Mouse (Mus musculus) kidney, postnatal 10 days (tissue): Measurements from ENCODE around the gene Ccnd3.

ENCODE experiments used
- DNase-seq: peaks from one replicate; pipeline ENCODE4 v3.0.0; 2021; ENCODE audit warnings: mixed read lengths

Ccnd3 gene

DNA sequence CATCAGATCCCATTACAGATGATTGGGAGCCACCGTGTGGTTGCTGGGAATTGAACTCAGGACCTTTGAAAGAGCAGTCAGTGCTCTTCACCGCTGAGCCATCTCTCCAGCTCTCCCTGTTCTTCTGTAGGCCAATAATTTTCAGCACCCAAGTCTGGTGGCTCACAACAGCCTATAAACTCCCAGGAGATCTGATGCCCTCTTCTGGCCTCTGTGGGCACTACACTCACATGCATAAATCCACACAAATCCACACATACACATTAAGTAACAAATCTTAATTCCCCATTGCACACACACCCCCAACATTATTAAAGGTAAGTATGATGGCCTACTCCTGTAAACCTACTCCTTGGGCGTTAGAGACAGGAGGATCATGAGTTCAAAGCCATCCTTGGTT is 11.4 kb downstream of the Ccnd3 start:
- DNase-seq, result no peak

DNA sequence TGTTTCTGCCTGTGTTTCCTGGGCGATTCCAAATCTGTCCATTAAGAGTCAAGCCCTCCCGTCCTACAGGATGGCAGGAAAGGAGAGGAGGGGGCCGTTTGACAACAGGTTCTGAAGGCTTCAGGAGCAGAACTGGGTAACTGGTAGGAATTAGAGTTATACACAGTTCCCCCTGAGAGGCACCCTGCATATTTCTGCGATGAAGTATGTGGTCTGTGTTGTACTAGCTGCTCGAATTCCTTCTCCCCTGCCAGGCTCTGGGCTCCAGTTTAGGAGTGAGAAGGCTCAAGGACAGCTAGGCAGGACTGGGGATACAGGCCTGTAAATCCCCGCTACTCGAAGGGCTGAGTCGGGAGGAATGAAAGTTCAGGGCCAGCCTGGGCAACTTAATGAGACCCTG is 13.4 kb downstream of the Ccnd3 start:
- DNase-seq, result peak; percentile 53

DNA sequence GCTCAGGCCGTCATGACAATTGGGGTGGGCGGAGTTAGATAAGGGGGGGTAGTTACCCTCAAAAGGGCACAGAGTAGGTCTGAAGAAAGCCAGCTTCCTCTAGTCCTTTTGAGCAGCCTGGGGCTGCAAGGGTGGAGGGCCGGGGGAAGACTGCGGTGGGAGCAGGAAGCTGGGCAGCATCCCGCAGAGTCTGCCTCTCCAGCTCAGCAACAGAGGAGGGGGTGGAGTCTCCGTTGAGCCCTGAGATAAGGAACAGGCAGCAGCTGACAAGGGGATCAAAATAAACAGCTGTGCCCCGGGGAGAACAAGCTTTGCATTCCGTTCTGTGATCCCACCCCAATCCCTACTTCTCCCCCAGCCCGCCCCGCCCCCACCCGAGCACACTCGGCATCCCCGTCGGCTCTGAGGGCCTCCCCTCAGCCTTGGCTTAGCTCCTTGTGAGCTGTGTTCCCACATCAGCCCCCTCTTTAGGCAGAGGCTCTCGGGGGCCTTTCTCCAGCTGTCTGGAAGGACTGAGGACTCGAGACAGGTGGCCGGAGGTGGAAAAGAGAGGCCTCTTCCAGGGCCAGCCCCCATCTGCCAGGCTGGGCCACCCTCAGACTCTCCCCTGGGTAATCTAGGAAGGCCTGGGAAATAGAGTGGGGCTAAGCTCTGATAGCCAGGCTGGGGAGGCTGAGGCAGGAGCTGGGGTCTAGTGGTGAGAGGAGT is 16.9 kb downstream of the Ccnd3 start:
- peak; percentile 83 for DNase-seq

DNA sequence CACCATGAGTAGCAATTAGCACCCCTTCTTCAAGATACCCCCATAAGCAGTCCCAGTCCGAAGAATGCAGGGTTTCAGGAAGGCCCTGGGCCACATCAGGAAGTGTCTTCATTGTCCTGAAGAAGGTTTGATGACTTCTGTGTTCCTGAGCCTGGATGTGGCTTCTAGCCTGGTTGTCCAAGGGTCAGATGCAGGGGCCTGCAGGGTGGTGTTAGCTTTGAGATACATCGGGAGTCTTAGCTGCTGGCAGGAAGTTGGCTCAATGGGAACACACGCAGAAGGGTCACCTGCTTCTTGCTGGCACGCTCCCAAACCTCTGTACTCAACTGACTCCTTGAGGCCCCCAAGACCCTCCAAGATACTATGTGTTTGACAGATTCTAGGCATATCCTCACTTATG is 17.7 kb downstream of the Ccnd3 start:
- DNase-seq, result peak; percentile 55

DNA sequence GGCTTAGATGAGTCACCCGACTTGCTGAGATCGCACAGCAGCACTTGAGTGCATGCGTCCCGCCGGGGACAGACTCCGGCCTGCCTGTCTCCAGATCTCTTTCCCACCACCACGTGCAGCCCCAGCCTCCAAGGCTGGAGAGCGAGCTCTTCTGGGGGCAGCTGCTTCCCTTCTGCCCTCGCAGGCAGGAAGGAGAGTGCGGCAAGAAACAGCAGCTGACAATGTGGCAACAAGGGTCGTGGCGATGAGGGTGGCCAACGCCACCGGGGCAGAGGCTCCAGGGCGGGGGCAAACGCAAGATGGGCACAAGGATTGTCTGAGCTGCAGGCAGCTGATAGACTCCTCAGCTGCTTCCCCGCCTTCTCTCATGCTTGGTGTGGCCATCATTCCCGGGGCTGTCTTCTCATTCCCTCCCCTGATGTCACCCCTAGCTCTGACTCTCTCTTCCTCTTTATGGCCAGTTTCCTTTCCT is 18.4 kb downstream of the Ccnd3 start:
- DNase-seq, result peak; percentile 72

DNA sequence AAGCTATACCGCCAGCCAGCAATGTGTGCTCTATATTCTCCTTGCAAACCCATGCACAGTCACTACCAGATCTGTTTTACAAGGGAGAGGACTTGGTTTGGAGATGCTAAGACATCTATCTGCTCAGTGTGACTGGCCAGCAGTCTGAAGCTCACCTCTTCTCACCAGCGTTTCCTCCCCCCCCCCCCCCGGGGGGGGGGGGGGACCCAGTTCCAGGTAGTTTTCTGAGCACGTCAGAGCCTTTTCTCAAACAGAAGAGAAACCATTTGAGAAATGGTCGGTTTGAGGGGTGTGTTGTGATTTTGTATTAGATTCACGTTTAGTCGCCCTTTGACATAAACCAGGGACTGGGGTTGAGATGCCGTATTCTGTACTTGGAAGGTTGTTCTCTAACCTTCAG is 19.2 kb downstream of the Ccnd3 start:
- DNase-seq, result no peak

DNA sequence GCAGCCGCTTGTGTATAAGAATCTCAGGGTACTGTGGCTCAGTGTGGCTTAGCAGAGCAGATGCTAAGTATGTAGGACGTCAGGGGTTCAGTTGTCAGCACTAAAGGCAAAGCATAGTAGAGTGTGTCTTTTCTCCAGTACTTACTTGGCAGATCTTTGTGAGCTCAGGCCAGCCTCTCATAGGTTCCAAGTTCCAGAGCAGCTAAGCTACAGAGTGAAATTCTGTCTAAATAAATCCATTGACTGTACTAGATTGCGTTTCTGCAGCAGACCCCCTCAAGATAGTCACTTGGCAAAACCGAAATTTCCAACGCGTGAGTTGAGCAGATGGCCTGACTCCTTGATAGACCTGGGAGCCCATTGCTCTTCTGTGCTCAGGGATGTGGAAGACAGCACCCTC is 20.1 kb downstream of the Ccnd3 start:
- DNase-seq, result no peak

DNA sequence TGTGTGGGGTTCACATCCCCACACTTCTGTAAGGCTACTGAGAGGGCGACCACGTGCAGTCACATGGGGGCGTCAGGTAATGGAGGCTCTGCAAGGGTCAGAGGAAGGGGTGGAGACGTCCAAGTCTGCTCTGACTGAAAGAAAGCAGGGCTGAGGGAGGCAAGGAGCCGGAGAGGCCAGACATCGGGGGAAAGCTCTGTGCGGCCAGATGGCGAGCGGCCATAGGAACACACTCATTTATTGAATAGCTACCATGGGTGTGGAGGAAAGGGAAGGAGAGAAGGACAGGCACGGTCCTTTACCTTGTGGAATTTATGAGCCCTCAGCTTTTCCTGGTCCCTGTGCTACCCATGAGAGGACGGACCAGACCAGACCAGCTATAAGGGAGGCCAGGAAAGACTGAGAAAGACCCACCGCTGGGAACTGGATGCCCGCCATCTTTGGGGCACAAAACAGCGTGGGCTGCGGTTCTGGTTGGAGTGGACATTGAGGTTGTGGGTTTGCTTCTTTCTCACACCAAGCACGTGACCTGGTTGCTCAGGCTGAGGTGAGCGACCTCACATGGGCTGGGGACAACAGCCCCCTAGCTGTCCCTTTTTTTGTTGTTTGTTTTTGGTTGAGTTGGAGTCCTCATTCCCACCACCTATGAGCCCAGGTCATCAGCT is 22.1 kb downstream of the Ccnd3 start:
- DNase-seq, result no peak

DNA sequence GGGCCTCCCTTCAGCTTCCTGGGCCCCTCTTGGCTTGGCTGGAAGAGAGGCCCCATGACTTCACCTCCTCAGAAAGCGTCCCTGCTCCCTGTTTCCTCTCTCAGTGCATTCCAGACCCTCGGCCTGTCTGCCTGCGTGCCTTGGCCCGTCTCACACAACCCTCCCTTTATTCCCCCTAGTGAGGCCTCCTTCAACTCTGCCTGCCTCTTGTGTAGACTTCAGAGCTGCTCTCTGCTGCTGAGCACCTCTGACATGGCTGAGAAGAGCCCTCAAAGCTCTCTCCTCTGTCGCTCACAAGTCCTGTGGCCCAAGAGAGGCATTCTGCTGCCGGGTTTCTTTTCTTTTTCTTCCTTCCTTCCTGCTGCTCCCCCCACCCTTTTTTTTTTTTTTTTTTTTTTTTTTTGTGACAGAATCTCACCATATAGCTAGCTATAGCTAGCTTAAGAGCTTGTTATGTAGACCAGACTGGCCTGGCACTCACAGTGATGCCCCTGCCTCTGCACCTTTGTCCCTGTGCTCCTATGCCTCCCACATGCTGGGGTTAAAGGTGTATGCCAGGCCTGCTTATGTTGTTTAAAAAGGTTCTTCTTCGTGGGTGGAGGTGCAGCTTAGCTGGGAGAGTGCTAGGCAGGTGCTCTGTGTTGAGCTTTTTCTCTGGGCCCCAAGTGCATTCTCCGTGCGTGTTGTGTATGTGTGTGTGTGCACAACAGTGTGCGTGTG is 22.9 kb downstream of the Ccnd3 start:
- peak; percentile 50 for DNase-seq

DNA sequence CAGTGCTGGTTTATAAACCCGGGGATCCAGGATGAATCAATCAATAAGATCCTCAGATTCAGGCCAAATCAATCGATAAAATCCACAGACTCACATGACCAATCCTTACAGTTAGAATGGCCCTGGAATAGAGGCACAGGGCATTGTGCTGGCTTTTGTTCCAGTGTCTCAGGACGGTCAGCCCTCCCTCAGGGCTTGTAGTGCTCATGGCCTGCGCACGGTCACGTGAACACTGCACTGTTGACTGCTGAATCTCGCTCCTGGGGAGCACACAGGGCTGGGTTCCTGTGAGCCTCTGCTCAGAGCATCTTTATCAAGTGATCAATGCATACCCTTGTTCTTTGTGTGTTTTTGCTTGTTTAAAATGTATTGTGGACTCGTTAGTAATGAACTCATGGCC is 24.1 kb downstream of the Ccnd3 start:
- DNase-seq, result no peak

DNA sequence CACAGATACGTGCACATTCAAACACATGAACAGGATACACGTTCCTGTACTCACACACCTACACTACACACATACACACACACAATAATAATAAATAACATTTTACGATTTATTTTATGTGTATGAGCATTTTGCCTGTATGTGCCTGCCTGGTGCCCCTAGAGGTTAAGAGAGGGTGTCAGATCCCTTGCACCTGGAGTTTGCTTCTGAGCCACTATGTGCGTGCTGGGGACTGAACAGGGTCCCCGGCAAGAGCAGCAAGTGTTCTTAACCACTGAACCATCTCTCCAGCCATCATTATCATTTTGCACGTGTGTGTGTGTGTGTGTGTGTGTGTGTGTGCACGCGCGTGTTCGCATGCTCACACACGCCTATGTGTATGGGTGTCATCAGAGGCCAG is 24.7 kb downstream of the Ccnd3 start:
- DNase-seq, result no peak

DNA sequence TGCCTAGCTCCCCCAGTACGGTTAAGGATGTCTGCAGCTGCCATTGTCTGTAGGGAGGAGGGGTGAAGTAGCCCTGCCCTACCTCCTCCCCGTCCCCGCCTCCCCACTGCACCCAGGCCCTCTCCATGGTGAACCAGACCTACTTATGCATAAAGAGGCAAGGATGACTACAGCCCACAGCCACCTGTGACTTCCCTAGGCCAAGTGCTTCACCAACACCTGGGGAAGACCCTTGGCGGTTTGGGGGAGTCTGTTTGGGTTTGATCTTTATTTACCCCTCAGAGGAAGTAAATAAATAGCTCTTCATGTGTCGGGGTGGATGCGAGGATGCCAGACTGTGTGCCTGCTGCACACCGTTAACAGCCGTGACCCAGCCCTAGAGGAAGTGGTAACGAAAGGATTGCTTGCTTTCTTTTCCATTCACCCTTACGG is 26.6 kb downstream of the Ccnd3 start:
- DNase-seq, result no peak

DNA sequence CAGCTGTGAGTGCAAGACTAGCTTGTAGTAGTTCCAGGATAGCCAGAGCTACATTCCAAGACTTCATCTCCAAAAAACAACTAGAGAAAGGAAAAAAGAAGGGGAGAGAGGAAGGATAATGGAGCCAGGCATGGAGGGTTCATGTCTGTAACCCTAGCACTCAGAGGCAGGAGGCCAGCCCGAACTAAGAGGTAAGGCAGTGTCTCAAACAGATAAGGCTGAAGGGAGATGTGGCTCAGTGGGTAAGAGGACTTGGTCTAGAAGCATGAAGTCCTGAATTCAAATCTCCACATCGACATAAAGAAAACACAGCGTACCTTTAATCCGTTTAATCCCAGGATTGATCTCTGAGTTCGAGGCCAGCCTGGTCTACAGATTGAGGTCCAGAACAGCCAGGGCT is 27.5 kb downstream of the Ccnd3 start:
- DNase-seq, result no peak

DNA sequence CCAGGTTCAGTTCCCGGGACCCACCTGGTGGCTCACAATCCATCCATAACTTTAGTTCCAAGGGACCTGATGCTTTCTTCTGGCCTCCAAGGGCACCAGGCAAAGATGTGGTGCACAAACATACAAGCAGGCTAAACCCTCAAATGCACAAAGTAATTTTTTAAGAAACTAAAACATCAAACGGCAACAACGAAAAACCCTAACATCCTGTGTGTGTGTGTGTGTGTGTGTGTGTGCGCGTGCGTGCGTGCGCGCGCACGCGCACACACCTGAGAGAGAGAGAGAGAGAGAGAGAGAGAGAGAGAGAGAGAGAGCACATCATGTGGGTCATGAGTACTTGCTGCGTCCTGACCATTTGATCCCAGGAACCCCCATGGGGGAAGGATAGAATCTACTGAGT is 28.8 kb downstream of the Ccnd3 start:
- no peak for DNase-seq

DNA sequence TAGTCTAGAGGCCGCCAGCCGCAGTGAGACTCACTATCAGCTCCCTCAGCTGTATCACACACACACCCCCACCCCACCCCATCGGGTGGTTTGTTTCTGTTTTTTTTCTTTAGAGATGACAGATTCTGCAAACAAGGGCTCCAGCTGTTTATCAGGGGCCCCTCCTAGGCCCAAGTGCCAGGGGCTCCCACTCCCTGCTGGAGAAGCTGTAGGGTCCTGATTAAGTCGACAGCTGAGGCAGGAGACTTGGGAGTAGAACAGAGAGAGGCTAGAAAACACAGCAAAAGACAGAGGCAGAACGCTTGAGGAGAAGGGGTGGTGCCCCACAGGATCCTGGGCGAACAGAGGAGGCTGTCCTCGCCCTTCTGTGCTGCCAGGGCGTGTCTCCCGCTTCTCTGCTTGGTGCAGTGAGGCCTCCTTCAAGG is 31.0 kb downstream of the Ccnd3 start:
- no peak for DNase-seq

DNA sequence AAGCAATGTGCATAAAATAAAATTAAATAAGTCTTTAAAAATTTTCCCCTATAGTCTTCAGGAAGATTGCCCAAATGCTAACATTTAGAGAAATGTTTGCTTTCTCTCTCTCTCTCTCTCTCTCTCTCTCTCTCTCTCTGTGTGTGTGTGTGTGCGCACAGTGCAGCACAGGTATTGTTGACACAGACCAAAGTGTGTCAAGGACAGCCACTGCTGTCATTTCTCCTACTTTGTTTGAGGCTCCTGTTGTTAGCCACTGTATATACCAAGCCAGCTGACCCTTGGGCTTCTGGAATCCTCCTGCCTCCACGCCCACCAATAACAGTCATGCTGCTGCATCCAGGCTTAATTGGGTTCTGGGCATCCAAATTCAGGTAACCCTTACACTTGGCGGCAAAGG is 33.2 kb downstream of the Ccnd3 start:
- no peak for DNase-seq

DNA sequence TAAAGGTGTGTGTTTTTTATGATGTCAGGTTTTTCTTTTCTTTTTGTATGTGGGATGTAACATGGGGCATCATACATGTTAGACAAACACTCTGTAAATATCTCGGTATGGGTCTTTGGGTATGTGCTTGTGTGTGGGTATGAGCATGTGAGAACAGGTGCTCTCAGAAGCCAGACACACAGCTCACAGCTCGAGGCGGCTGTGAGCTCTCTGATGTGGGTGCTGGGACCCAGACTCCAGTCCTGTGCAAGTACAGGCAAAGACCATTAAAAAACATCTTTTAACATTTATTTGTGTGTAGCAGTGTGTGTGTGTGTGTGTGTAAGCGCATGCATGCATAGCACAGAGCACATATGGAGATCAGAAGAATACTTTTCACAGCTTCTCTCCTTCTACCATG is 34.3 kb downstream of the Ccnd3 start:
- DNase-seq, result no peak

DNA sequence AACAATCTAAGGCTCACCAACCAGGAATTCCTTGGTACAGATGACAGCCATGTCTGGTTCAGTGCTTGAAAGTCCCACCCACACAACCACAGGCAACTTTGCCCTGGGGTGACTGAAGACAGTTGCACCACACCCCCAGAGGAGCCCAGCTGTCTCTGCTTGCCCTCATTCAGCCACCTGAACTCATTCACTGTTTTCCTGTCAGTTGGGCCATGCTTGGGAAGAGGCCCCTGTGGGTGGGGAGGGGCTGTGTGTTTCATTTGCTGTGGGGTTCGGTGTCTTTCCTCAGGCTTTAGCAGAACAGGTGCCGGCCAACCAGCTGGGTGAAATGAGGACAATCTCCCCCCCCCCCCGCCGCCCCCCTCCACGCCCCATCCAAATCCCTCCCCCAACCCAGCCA is 37.2 kb downstream of the Ccnd3 start:
- DNase-seq, result no peak

DNA sequence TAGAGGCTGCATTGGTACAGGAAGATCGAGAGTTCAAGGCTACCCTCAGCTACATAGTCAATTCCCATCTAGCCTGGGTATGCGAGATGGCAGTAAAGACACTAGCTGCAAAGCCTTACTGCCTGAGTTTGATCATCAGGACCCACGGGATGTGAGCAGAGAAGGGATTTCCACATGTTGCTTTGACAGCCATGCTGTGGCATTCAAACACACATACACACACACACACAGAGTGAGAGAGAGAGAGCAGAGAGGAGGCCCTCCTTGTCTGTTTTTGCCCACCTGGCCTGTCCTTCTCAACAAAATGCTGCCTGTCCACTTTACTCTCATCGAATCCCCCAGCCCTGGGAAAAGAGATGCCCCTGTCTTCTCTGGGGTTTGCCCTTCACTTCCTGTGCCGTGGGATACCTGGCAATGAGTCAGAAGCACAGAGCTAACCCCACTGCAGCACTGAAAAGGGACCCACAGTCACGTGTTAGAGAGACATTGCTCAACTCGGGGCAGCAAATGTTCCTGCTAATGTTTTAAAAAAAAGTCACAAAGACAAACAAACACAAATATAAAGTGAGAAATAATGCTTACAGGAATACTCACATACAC is 38.3 kb downstream of the Ccnd3 start:
- DNase-seq, result no peak

DNA sequence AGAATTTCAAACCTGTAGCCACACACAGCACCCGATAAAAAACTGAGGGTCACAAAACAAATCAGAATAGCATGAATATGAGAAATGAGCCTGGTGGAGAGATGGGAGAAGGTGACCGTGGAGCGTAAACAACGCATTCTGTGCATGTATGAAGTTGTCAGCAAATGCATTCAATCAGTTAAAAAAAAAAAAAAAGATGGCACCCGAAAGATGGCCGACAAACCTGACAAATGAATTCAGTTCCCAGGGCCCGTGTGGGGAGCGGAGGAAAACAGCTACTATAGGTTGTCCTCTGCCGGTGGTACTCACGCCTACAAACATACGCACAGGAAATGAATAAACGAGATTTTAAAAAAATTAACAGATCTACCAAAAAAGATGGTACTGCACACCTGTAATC is 40.3 kb downstream of the Ccnd3 start:
- no peak for DNase-seq

DNA sequence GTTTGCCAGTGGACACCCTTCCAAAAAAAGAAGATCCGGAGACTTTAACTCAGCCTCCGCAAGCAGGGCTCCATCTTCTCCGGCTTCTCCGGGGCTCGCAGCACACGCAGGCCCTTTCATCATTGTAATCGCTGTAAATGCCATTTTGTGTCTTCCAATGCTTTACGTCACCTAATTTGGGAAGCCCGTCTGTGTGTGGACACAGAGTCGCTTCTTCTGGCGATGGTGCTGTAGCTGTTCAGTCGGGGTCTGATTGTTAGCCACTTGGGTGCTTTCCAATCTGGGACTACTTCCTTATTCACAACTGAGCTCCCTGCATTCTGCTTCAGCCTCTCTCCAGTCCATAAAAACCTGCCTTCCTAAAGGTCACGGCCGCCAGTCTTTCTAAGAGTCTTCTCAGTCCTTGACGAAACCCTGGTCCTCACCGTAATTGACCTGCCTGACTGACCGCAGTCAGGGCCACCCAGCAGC is 41.0 kb downstream of the Ccnd3 start:
- peak; percentile 20 for DNase-seq

DNA sequence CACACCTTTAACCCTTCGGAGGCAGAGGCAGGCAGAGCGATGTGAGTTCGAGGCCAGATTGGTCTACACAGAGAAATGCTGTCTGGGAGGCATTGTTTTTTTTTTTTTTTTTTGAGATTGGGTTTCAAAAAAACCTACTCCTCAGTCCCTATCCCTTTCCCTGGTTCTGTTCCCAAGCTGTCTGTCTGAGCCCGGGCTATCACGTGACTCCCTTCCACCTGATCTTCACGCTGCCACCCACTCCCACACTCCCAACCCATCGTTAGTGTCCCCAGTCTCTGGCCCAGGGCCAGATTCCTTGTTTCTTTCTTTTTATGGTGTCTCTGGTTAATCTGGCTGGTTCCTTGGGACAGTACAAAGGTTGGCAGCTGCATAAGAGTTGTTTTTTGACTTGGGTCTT is 46.2 kb downstream of the Ccnd3 start:
- peak; percentile 24 for DNase-seq

DNA sequence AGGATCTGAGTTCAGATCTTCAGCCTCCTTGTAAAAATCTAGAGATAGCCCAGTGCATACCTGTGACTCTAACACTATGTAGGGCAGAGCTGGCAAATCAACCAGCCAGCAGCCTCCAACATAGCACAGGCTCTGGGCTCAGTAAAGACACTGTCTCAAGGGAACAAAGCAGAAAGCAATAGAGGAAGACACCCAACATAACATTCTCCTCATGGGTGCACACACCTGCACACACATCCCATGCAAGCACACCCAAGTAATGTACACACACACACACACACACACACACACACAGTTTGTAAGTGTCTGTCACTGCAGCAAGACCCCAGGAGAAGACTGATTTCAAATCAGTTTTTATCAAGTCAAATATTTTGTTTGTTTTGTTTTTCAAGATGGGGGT is 48.1 kb downstream of the Ccnd3 start:
- no peak for DNase-seq

DNA sequence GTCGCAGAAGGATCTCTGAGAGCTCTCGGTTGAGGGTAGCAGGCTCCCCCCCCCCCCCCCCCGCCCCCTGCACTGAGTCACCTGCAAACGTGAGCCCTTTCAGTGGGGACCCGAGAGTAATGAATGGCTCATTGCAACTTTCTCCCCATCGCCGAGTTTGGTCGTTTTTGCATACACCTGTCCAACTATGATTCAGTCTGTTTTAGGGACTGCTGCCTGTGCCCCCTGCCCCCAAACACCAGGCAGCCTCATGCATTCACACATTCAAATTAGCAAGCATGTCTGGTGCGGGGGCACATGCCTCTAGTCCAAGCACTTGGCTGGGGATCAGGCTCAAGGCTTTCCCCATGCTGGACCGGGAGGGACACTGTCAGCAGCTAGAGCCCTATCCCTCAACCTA is 49.8 kb downstream of the Ccnd3 start:
- no peak for DNase-seq
